Mouse (Mus musculus): Measurements from ENCODE around the gene Ikzf1.

Ikzf1 gene

GRCm38 (mm10) chr11:11808035-11808819 lies 123.4 kb downstream of the Ikzf1 start:
- intact Hi-C loops (cut with DNase I): no loop called here

- intact Hi-C loops (cut with DNase I): no loop called here
Observed at GRCm38 (mm10) chr11:11808820-11809403, 124.1 kb downstream of the Ikzf1 start, which contains the start of gene Fignl1. TSS of gene Fignl1 (minus strand) at chr11:11808962.

- intact Hi-C loops (cut with DNase I): loop anchor here (5.0 to 10.0 kb wide), 2 partner anchors 483 to 545 kb away; no protein-coding TSS in a partner anchor
Observed at GRCm38 (mm10) chr11:11809404-11810175, 124.8 kb downstream of the Ikzf1 start.

- intact Hi-C loops (cut with DNase I): loop anchor here (5.0 to 10.0 kb wide), 2 partner anchors 480 to 543 kb away; no protein-coding TSS in a partner anchor
Observed at GRCm38 (mm10) chr11:11811906-11812480, 127.2 kb downstream of the Ikzf1 start.

- intact Hi-C loops (cut with DNase I): loop anchor here (10.0 kb wide), 1 partner anchor 539 kb away; no protein-coding TSS in a partner anchor
Observed at GRCm38 (mm10) chr11:11815737-11816136, 130.9 kb downstream of the Ikzf1 start.

- intact Hi-C loops (cut with DNase I): loop anchor here (10.0 kb wide), 1 partner anchor 536 kb away; no protein-coding TSS in a partner anchor
Observed at GRCm38 (mm10) chr11:11818797-11819196, 134.0 kb downstream of the Ikzf1 start.

GRCm38 (mm10) chr11:11819206-11819605 lies 134.4 kb downstream of the Ikzf1 start:
- intact Hi-C loops (cut with DNase I): loop anchor here (10.0 kb wide), 1 partner anchor 536 kb away; no protein-coding TSS in a partner anchor

GRCm38 (mm10) chr11:11820251-11820650 lies 135.4 kb downstream of the Ikzf1 start:
- intact Hi-C loops (cut with DNase I): loop anchor here (2.0 to 5.0 kb wide), 2 partner anchors 153 to 217 kb away; partner anchors contain the start of gene Grb10

- intact Hi-C loops (cut with DNase I): loop anchor here (2.0 to 5.0 kb wide), 2 partner anchors 152 to 217 kb away; partner anchors contain the start of gene Grb10
Observed at GRCm38 (mm10) chr11:11820737-11821136, 135.9 kb downstream of the Ikzf1 start.

- intact Hi-C loops (cut with DNase I): loop anchor here (2.0 to 5.0 kb wide), 2 partner anchors 151 to 216 kb away; partner anchors contain the start of gene Grb10
Observed at GRCm38 (mm10) chr11:11821387-11821975, 136.7 kb downstream of the Ikzf1 start.
